Mouse (Mus musculus): ENCODE data around the gene Gm27027. TPM values are rescaled to one million over a fixed set of nuclear protein-coding genes. Genes with fewer than 3 reads are reported as not detected.

Gm27027 gene
- polyA plus RNA-seq, 1 experiment from 2014 or later: not detected

Other genes starting within 250 kb of the Gm27027 start
- 54.4 and 68.6 TPM in 2 replicates for gene Ext2, start 173.8 kb downstream of the Gm27027 start, polyA plus RNA-seq (2014; fragmentation: Nextera tagmentation; extraction: Ambion mirVana)
- 7.4 and 7.5 TPM in 2 replicates for gene Accs, start 146.4 kb downstream of the Gm27027 start, polyA plus RNA-seq (2014; fragmentation: Nextera tagmentation; extraction: Ambion mirVana)
- gene Accsl, start 127.2 kb downstream of the Gm27027 start, polyA plus RNA-seq (2014; fragmentation: Nextera tagmentation; extraction: Ambion mirVana): 0.69 TPM in 1 of 2 replicates, not detected in the other
- gene Gm13889, start 39.2 kb downstream of the Gm27027 start, polyA plus RNA-seq (2014; fragmentation: Nextera tagmentation; extraction: Ambion mirVana): 3.3 and 5.7 TPM in 2 replicates
- 51.9 and 53.4 TPM in 2 replicates for gene Alkbh3, start 14.5 kb upstream of the Gm27027 start, polyA plus RNA-seq (2014; fragmentation: Nextera tagmentation; extraction: Ambion mirVana)
- 129 and 132 TPM in 2 replicates for gene Hsd17b12, start 161.6 kb upstream of the Gm27027 start, polyA plus RNA-seq (2014; fragmentation: Nextera tagmentation; extraction: Ambion mirVana)